Mouse (Mus musculus): Measurements from ENCODE around the gene Mt4.

DNA sequence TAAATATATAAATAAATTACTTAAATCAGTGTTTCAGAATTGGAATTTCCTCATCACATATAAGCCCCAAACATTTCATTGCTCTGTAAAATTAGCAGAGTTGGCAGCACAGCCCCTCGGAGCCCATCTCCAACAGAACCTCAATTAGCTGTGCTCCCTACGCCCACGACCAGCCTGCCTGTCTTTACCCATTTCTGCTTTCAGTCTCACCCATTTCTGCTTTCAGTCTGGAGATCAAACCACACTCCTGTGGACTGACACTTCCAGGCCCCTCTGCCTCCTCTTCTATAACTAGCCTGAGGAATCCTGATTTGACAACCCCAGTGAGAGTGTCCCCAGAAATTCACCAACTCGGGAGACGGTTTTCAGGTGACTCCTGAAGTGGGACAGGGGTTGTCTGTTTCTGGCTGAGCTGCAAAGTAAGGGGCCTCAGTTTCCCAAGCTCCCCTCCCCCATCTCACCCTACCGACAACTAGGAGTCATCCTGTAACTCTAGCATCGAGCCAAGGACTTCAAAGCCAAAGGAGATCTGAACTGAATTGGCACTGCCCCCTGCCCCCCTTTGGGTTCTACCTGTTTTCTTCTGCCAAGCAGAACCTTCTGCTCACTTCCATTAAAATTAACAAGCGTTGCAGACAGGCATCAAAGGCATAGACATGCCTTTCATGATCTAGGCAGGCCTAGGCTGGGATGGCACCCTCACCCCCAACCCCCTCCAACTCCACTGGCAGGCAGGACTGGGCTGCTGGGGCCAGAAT, 14.1 kb upstream of the Mt4 start:
- TF ChIP-seq POLR2A (IDR thresholded peaks at IDR 0.05; ENCODE audit: borderline replicate concordance, low read depth, low read length): no peak
- TF ChIP-seq CTCF (IDR thresholded peaks at IDR 0.05; ENCODE audit: low read depth, low read length): no peak

Data from bone marrow macrophage, adult 2 months (primary cell).